Mouse (Mus musculus) kidney, adult 2 months (tissue): ENCODE measurements around the gene Gm6370.
"Not testable (repeated sequence)": the region's sequence is repeated elsewhere in the genome, so short reads cannot be mapped to it uniquely, and the experiment has no call there.

ENCODE experiments used
- CTCF ChIP-seq: fragments of 200-500 bp; conservative IDR thresholded peaks from 2 replicates; pipeline ENCODE4 v1.5.1; 2011; ENCODE audit warnings: low read depth, mild to moderate bottlenecking, control low read depth, low read length, moderate library complexity, mixed read lengths; ENCODE audit not compliant: insufficient read depth, insufficient read length
- POLR2A ChIP-seq: fragments of 200-500 bp; IDR thresholded peaks from one replicate; pipeline ENCODE4 v1.6.1; 2011; ENCODE audit warnings: low read depth, low read length, control low read depth

- not testable (repeated sequence) for TF ChIP-seq CTCF, POLR2A
Measured at GRCm38 (mm10) chr5:146491063-146491462, at the start of gene Gm6370.
